Mouse (Mus musculus): Measurements from ENCODE around the gene Gm45785. TPM values are rescaled to one million over a fixed set of nuclear protein-coding genes. Genes with fewer than 3 reads are reported as not detected.
"Not testable (repeated sequence)": the region's sequence is repeated elsewhere in the genome, so short reads cannot be mapped to it uniquely, and the experiment has no call there.

Gene Gm45785
- not detected in 2 replicates for polyA plus RNA-seq (2015; fragmentation: Nextera tagmentation; extraction: Ambion mirVana)

GRCm38 (mm10) chr7:140855860-140856784 is at the start of gene Gm45785:
Gene Gm45785 (minus strand): TSS chr7:140856331.
- WGBS, result under 1% methylated on average over 51 of the region's 51 CpGs
- Histone ChIP-seq H3K4me3 (peak within 1 kb of the TSS; percentile 83), H3K36me3 (peaks cover 64% of the 10 kb centered on the region), H3K9me3 (no peaks in the 10 kb centered on the region), H3K27me3 (no peaks in the 10 kb centered on the region), H3K4me1 (peaks cover 36% of the 10 kb centered on the region), H3K27ac (peak within 1 kb of the TSS; percentile 90), H3K9ac (peak within 1 kb of the TSS; percentile 95), H3K4me2 (peak within 1 kb of the TSS; percentile 99)
- peak; percentile 66 for ATAC-seq (ENCODE audit: insufficient number of reproducible peaks, insufficient read depth, low FRiP score, low TSS enrichment, low read depth)

DNA sequence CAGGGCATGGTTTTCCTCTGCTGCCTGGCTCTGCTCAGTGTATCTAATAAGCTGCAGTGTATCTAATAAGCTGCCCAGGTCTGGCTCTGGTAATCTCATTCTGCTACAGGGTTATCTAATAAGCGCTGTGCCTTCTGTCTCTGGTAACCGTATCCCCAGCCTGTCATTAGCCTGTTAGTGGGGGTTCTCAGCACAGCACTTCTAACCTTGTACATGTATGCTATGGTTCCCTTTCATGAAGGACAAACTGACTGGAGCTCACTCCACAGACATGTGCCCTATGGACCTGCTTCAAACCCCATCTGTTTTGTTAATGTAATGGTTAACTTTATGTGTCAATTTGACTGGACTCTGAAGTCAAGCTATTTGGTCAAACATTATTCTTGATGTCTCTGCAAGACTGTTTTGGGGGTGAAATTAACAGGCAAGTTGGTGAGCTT is 49.5 kb upstream of the Gm45785 start:
- Histone ChIP-seq H3K27me3 (no peaks in the 10 kb centered on the region), H3K4me1 (peaks cover 7% of the 10 kb centered on the region; the same call in 1 of the 2 replicates), H3K36me3 (no peaks in the 10 kb centered on the region), H3K9ac (no peak overlapping the region), H3K9me3 (no peaks in the 10 kb centered on the region), H3K27ac (no peak overlapping the region), H3K4me3 (no peak overlapping the region), H3K4me2 (no peak overlapping the region)
- ATAC-seq (ENCODE audit: insufficient number of reproducible peaks, insufficient read depth, low FRiP score, low TSS enrichment, low read depth), result no peak
- 57% methylated on average over 2 of the region's 2 CpGs for WGBS

GRCm38 (mm10) chr7:140903212-140903611 is 47.1 kb upstream of the Gm45785 start:
- Histone ChIP-seq H3K4me2 (no peak overlapping the region), H3K27me3 (no peaks in the 10 kb centered on the region), H3K9ac (peak overlapping the region; percentile 40; the same call in 1 of the 2 replicates), H3K27ac (no peak overlapping the region), H3K9me3 (no peaks in the 10 kb centered on the region), H3K36me3 (peaks cover 11% of the 10 kb centered on the region), H3K4me3 (no peak overlapping the region), H3K4me1 (peaks cover 7% of the 10 kb centered on the region; the same call in 1 of the 2 replicates)
- no peak for ATAC-seq (ENCODE audit: insufficient number of reproducible peaks, insufficient read depth, low FRiP score, low TSS enrichment, low read depth)
- WGBS, result 25% methylated on average over 13 of the region's 13 CpGs

DNA sequence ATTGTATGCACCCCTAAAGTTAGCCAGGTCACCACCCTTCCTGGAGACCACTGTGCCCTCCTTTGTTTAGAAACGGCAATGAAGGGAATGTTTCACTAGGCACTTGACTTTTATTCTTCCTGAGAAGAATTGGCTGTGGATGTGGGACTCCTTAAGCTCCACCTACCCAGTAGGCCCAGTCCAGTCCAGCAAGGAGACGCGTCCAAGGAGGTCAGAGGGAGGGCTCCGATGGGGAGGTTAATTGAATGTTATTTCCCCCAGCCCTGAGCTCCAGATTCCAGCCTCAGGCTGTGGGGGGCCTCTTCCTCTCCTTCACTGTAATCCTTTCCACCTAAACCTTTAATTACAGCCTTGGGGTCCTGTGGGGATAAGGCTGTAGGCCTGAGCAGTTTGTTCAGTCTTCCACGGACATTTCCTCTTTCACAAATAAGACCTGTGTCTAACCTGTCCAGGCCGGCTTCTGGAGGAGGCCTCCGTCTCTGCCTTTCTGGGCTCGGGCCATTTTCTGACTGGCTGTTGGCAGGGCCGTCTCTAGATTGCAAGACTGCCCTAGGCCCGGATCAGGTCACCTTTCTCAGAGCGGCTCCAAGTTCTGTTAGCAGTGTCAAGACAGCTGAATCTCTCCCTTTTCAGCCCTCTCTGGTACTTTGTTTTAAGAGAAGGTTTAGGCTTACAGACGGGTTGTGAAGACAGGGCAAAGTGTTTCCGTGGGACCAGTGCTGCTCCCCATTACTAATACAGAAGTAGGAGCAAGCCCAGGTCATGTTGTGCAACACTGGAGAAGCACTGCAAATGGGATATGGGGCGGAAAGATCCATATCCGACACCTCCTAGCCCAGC is 46.1 kb upstream of the Gm45785 start:
- no peak overlapping the region for H3K4me3 ChIP-seq
- peaks cover 21% of the 10 kb centered on the region for H3K36me3 ChIP-seq
- WGBS, result 36% methylated on average over 15 of the region's 15 CpGs
- H3K27me3 ChIP-seq, result no peaks in the 10 kb centered on the region
- H3K9me3 ChIP-seq, result no peaks in the 10 kb centered on the region
- ATAC-seq (ENCODE audit: insufficient number of reproducible peaks, insufficient read depth, low FRiP score, low TSS enrichment, low read depth), result no peak
- peak overlapping the region; percentile 36; the same call in 1 of the 2 replicates for H3K9ac ChIP-seq
- peaks cover 7% of the 10 kb centered on the region; the same call in 1 of the 2 replicates for H3K4me1 ChIP-seq
- H3K4me2 ChIP-seq, result no peak overlapping the region
- peak overlapping the region; percentile 22; the same call in 1 of the 2 replicates for H3K27ac ChIP-seq

DNA sequence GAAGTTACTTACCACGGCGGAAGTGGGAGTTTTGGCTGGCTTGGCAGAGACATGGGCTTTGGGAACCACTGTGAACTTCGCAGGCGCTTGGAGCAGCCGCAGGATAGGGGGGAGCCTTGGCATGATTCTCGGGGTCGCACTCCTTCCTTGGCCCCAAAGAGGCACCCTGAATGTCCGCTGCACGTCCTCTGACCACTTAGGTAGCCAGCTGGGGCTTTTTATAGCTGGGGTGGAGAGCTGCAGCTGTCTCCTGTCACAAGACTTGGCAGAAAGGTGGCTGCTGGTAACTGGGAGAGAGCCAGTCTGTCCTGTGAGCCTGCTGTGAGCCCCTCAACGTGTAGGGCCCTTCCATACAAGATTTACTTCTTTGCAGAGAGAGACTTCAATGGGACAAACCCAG is 44.1 kb upstream of the Gm45785 start, which contains the start of gene Cox8b:
TSS of gene Cox8b (minus strand) at position 227 of the 400 bp plus-strand sequence.
- peaks cover 7% of the 10 kb centered on the region; the same call in 1 of the 2 replicates for H3K4me1 ChIP-seq
- H3K9me3 ChIP-seq, result no peaks in the 10 kb centered on the region
- H3K36me3 ChIP-seq, result peaks cover 33% of the 10 kb centered on the region
- no peak within 1 kb of the TSS for H3K4me3 ChIP-seq
- no peak for ATAC-seq (ENCODE audit: insufficient number of reproducible peaks, insufficient read depth, low FRiP score, low TSS enrichment, low read depth)
- 83% methylated on average over 10 of the region's 10 CpGs for WGBS
- no peak within 1 kb of the TSS for H3K4me2 ChIP-seq
- H3K9ac ChIP-seq, result 0 out of 2 replicates have a peak within 1 kb of the TSS, but pooled peaks have one; percentile 36
- no peak within 1 kb of the TSS for H3K27ac ChIP-seq
- H3K27me3 ChIP-seq, result no peaks in the 10 kb centered on the region

DNA sequence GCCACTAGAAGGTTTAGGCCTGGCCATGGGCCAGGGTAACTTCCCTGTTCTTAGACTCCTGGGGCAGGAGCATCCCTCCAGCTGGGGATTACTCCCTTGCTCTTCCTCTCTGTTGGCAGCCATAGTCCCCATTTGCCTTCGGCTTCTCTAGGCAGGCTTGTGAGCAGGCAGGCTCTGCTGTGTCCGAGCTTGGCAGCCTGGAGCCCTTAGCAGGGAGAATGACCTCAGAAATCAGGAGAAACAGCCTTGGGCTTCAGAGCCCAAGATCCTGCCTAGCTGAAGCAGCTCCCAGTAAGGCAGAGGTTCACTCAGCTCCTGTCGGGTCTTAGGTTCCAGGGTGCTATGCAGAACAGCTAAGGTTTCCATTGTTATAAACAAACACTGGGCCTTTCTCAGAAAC is 43.0 kb upstream of the Gm45785 start:
- H3K9ac ChIP-seq, result no peak overlapping the region
- ATAC-seq (ENCODE audit: insufficient number of reproducible peaks, insufficient read depth, low FRiP score, low TSS enrichment, low read depth), result no peak
- H3K4me1 ChIP-seq, result peaks cover 7% of the 10 kb centered on the region; the same call in 1 of the 2 replicates
- no peak overlapping the region for H3K4me2 ChIP-seq
- H3K27me3 ChIP-seq, result no peaks in the 10 kb centered on the region
- H3K9me3 ChIP-seq, result no peaks in the 10 kb centered on the region
- no peak overlapping the region for H3K27ac ChIP-seq
- H3K36me3 ChIP-seq, result peaks cover 43% of the 10 kb centered on the region
- 82% methylated on average over 3 of the region's 3 CpGs for WGBS
- no peak overlapping the region for H3K4me3 ChIP-seq

- H3K4me1 ChIP-seq, result peaks cover 7% of the 10 kb centered on the region; the same call in 1 of the 2 replicates
- no peak overlapping the region for H3K4me3 ChIP-seq
- no peak overlapping the region for H3K9ac ChIP-seq
- H3K27ac ChIP-seq, result no peak overlapping the region
- WGBS, result 68% methylated on average over 7 of the region's 7 CpGs
- no peaks in the 10 kb centered on the region for H3K27me3 ChIP-seq
- ATAC-seq (ENCODE audit: insufficient number of reproducible peaks, insufficient read depth, low FRiP score, low TSS enrichment, low read depth), result no peak
- H3K9me3 ChIP-seq, result no peaks in the 10 kb centered on the region
- H3K4me2 ChIP-seq, result no peak overlapping the region
- peaks cover 55% of the 10 kb centered on the region for H3K36me3 ChIP-seq
These were observed 41.7 kb upstream of the Gm45785 start for GRCm38 (mm10) chr7:140897863-140898262.

- Histone ChIP-seq H3K36me3 (peaks cover 74% of the 10 kb centered on the region), H3K9ac (no peak overlapping the region), H3K27ac (no peak overlapping the region), H3K4me2 (no peak overlapping the region), H3K4me3 (no peak overlapping the region), H3K9me3 (no peaks in the 10 kb centered on the region), H3K4me1 (no peaks in the 10 kb centered on the region), H3K27me3 (no peaks in the 10 kb centered on the region)
- ATAC-seq (ENCODE audit: insufficient number of reproducible peaks, insufficient read depth, low FRiP score, low TSS enrichment, low read depth), result no peak
- WGBS, result 92% methylated on average over 3 of the region's 3 CpGs
These were observed 38.5 kb upstream of the Gm45785 start for GRCm38 (mm10) chr7:140894611-140895010.

GRCm38 (mm10) chr7:140894031-140894430 is 37.9 kb upstream of the Gm45785 start:
- WGBS, result 89% methylated on average over 7 of the region's 7 CpGs
- no peak for ATAC-seq (ENCODE audit: insufficient number of reproducible peaks, insufficient read depth, low FRiP score, low TSS enrichment, low read depth)

GRCm38 (mm10) chr7:140890636-140891035 is 34.5 kb upstream of the Gm45785 start:
- H3K9me3 ChIP-seq; ATAC-seq (ENCODE audit: insufficient number of reproducible peaks, insufficient read depth, low FRiP score, low TSS enrichment, low read depth); H3K4me1 ChIP-seq; H3K4me3 ChIP-seq; H3K27me3 ChIP-seq; H3K27ac ChIP-seq; H3K4me2 ChIP-seq; H3K9ac ChIP-seq: not testable (repeated sequence)
- H3K36me3 ChIP-seq, result peaks cover 78% of the 10 kb centered on the region
- WGBS, result 98% methylated on average over 16 of the region's 16 CpGs

More at GRCm38 (mm10) chr7:140894031-140894430, 37.9 kb upstream of the Gm45785 start:
- no peak overlapping the region for H3K9ac ChIP-seq
- H3K27me3 ChIP-seq, result no peaks in the 10 kb centered on the region
- no peak overlapping the region; the same call in 1 of the 2 replicates for H3K27ac ChIP-seq
- H3K36me3 ChIP-seq, result peaks cover 76% of the 10 kb centered on the region
- H3K4me3 ChIP-seq, result no peak overlapping the region
- H3K4me2 ChIP-seq, result no peak overlapping the region
- H3K9me3 ChIP-seq, result no peaks in the 10 kb centered on the region
- no peaks in the 10 kb centered on the region for H3K4me1 ChIP-seq

DNA sequence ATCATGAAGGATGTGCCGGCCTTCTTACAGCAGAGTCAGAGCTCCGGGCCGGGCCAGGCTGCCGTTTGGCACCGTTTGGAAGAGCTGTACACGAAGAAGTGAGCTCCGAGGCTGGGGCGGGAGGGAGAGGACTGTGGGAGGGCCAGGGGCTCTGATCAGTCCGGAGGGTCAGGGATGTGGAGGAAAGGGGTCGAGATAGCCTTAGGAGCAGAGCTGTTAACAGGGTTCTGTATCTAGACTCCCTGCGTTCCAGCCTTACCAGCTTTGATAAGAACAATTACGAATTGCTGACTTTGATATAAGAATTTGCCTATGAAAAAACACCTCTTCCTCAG is 26.3 kb upstream of the Gm45785 start:
- Histone ChIP-seq H3K27ac (peak overlapping the region; percentile 86; the same call in 1 of the 2 replicates), H3K4me1 (peaks cover 17% of the 10 kb centered on the region), H3K4me2 (peak overlapping the region; percentile 66), H3K27me3 (no peaks in the 10 kb centered on the region), H3K9me3 (no peaks in the 10 kb centered on the region), H3K4me3 (peak overlapping the region; percentile 96), H3K9ac (peak overlapping the region; percentile 89), H3K36me3 (peaks cover 34% of the 10 kb centered on the region)
- WGBS, result under 1% methylated on average over 12 of the region's 12 CpGs
- ATAC-seq (ENCODE audit: insufficient number of reproducible peaks, insufficient read depth, low FRiP score, low TSS enrichment, low read depth), result peak; percentile 35; the same call in 1 of the 2 replicates

All from embryonic facial prominence, embryonic 13.5 days (tissue).